Mouse (Mus musculus) ES-E14 (cell line): ENCODE results near the gene Gpr155.

Source experiments
- CHD2 ChIP-seq: IDR thresholded peaks from 2 replicates; pipeline ENCODE4 v1.6.1; 2014; ENCODE audit warnings: mild to moderate bottlenecking, low read depth, low read length, inconsistent platforms
- HCFC1 ChIP-seq: IDR thresholded peaks from 2 replicates; pipeline ENCODE4 v1.6.1; 2012; ENCODE audit warnings: low read length, inconsistent platforms, borderline replicate concordance; ENCODE audit not compliant: insufficient read depth
- MAFK ChIP-seq: IDR thresholded peaks from 2 replicates; pipeline ENCODE4 v1.6.1; 2014; ENCODE audit warnings: mild to moderate bottlenecking, low read depth, low read length, inconsistent platforms; ENCODE audit not compliant: insufficient read depth
- ZC3H11A ChIP-seq: IDR thresholded peaks from 2 replicates; pipeline ENCODE4 v1.6.1; 2012; ENCODE audit warnings: low read depth, mild to moderate bottlenecking, inconsistent platforms, low read length, borderline replicate concordance
- ZNF384 ChIP-seq: IDR thresholded peaks from 2 replicates; pipeline ENCODE4 v1.6.1; 2012; ENCODE audit warnings: low read depth, low read length, inconsistent platforms

DNA sequence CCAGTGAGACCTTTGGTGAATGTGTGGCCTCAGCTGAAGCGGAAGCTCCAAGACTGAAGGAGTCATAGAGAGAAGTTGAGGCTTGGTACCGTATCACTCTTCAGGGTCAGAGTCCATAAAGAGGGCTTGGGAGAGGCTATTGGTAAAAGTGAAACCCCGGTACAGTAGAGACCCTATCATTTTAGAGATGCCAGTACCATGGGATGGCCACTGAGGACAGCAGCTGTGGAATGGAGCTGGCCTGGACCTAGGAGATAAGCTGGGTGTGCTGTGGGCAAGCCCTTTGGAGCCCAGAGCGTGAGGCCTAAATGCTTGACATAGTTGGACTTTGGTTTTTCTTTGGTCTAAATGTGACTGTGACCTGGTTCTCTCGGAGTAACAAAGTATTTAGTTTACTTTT lies 26.4 kb downstream of the Gpr155 start:
- no peak for TF ChIP-seq ZC3H11A
- TF ChIP-seq CHD2, result no peak
- TF ChIP-seq HCFC1, result no peak
- TF ChIP-seq ZNF384, result no peak
- TF ChIP-seq MAFK, result no peak
